10 mouse cellular contexts compared by ENCODE assay signal in the genomic region with DNA sequence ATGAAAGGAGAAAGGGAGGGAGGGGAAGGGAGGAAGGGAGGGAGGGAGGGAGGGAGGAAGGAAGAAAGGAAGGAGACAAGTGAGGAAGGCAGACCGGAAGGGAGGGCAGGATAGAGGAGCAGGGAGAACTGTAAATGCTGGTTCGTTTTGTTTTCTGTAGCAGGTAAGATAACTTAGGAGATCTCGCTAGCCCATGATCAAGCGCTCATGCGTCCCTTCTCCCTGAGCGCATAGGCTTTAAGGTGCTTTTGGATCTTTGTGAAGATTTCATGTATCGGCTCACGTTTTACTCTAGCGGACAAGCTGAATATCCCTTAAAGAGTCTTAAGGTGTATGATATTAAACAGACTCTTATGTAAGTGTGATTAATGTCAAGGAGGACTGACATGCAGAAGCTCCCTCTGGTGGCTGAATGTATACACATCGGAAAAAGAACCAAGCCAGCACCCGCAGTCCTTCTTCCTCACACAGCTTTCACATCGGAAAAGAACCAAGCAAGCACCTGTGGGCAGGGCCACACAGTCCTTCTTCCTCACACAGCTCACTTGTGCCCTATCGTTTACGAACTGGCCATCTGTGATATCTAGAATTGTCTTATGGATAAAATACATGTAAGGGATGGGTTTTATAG.
DNase-seq lines count a peak whose midpoint lies in the region; ATAC-seq lines count a peak whose summit lies in the region.
"Had no signal": no experiment of that assay in that cellular context is flagged by ENCODE, and none has a peak within 500 bp of the region (broad histone marks: within the 10 kb centered on the region; RNA-seq: fewer than 3 reads in every experiment).

No protein-coding gene starts in this region.

- DNase-seq in cerebellum, adult 8-10 months, result no peak
- peak; percentile 5 for DNase-seq in Muller cell, postnatal 12 days (ENCODE audit: inconsistent ontology term)
- peak; percentile 72 for DNase-seq in embryonic facial prominence, embryonic 14.5 days (ENCODE audit: low spot score)
- DNase-seq in hindlimb bud, embryonic 11.5 days (ENCODE audit: extremely low spot score, low read depth, low spot score), result peak; percentile 44
- peak; percentile 42 to 50 for DNase-seq in left cerebral cortex, adult 18-20 months (ENCODE audit: low spot score in 2 of 2)
- peak; percentile 38 for DNase-seq in mesoderm, embryonic 11.5 days (ENCODE audit: low read depth, low spot score)
- peak; percentile 58 for DNase-seq in telencephalon, adult 2 months (ENCODE audit: low read depth, low spot score)

- no peak overlapping the region for H3K4me3 ChIP-seq in embryonic facial prominence, embryonic 14.5 days (ENCODE audit: low read depth, low read length)

- no peaks in the 10 kb centered on the region for H3K9me3 ChIP-seq in embryonic facial prominence, embryonic 14.5 days (ENCODE audit: control insufficient read depth, low read length)

- H3K4me1 ChIP-seq in embryonic facial prominence, embryonic 14.5 days (ENCODE audit: control insufficient read depth, insufficient read depth, low read length), result no peaks in the 10 kb centered on the region

- H3K4me2 ChIP-seq in embryonic facial prominence, embryonic 14.5 days (ENCODE audit: low read depth, low read length), result no peak overlapping the region

- H3K9ac ChIP-seq in embryonic facial prominence, embryonic 14.5 days (ENCODE audit: low read depth, low read length), result no peak overlapping the region

- H3K27ac ChIP-seq in embryonic facial prominence, embryonic 14.5 days (replicated peaks; ENCODE audit: low read depth, low read length), result no peak overlapping the region
- H3K27ac ChIP-seq: macrophage had no signal

- ATAC-seq in cerebellum, adult (ENCODE audit: insufficient number of reproducible peaks, low FRiP score, low TSS enrichment), result peak; percentile 78
- ATAC-seq in embryonic facial prominence, embryonic 14.5 days (ENCODE audit: low read depth), result peak; percentile 68; the same call in 1 of the 2 replicates

- WGBS in embryonic facial prominence, embryonic 14.5 days, result 45% methylated on average over 14 of the region's 14 CpGs

- no peaks in the 10 kb centered on the region for H3K27me3 ChIP-seq in embryonic facial prominence, embryonic 14.5 days (replicated peaks; ENCODE audit: control insufficient read depth, insufficient read depth, low read length)

- H3K36me3 ChIP-seq in embryonic facial prominence, embryonic 14.5 days (ENCODE audit: control insufficient read depth, insufficient read depth, low read length), result no peaks in the 10 kb centered on the region
- H3K36me3 ChIP-seq: G1E had no signal
